Mouse (Mus musculus) spleen, postnatal 14 days (tissue): Measurements from ENCODE around the gene Zfp229.
"Not testable (repeated sequence)": the region's sequence is repeated elsewhere in the genome, so short reads cannot be mapped to it uniquely, and the experiment has no call there.

Experiments used
- DNase-seq, 2 experiments: peaks; one replicate each; pipeline ENCODE4 v3.0.0; 2021 to 2022; ENCODE audit warnings: low spot score in 2 of 2

Gene Zfp229

DNA sequence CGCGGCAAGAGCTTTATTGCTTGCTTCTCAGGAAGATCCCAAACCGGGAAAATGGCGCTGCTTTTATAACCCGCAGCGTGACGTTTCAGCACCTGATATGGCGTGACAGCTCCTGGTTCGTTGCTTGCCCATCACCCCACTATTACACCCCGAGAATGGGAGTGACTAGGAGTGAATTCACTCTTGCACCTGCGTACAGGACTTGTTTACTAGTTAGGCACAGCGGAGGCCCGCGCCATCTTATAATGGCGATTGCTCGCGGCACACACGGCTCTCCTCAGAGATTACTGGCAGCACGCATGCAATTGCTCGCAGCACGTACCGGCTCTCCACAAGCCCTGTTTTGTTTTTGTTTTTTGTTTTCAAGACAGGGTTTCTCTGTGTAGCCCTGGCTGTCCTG, at the start of gene Zfp229:
Gene Zfp229 (plus strand): TSS at position 301 of the 400 bp plus-strand sequence.
- DNase-seq = not testable (repeated sequence)

DNA sequence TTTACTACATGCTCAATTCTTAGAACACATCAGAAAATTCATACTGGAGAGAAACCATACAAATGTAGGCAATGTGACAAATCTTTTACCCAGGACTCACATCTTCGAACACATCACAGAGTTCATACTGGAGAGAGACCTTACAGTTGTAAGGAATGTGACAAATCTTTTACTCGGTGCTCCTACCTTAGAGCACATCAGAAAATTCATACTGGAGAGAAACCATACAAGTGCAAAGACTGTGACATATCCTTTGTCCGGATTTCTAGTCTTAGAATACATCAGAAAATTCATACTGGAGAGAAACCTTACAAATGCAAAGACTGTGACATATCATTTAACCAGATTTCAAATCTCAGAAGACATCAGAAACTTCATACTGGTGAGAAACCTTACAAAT, 39.0 kb upstream of the Zfp229 start, which contains the start of gene Gm10226:
Gene Gm10226 (plus strand): TSS at position 301 of the 400 bp plus-strand sequence.
- DNase-seq = no peak

DNA sequence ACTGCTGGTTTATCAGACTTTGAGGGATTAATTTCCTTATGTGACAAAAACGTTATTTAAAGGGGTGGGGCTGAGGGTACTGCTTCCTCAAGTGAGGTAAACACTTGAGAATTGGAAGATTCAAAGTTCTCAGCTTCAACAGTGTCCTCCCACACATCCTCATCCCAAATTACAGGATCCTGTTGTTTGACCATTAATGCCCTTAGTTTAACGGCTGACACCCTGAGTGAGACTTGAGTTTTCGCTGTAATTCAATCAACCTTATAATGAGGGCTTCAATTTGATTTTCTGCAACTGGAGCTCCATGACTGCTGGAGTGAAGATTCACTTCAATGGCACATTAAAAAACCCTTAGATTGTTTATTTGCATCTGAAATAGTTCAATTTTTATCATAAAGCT, 37.3 kb upstream of the Zfp229 start:
- no peak for DNase-seq

DNA sequence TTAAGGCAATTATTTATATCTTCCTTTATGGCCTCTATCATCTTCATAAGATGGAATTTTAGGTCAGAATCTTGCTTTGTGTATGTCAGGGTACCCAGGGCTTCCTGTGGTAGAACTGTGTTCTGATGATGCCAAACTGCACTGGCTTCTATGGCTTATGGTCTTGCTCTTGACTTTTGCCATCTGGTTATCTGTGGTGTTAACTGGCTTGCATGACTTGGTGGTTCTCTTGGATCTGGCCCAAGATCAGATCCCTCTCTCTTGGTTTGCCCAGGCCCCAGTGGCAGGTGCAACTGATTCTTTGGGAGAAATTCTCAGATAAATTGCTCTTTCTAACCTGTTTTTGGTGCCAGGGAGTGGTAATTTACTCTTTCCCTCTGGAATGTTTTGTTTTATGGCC, 34.5 kb upstream of the Zfp229 start:
- no peak for DNase-seq

DNA sequence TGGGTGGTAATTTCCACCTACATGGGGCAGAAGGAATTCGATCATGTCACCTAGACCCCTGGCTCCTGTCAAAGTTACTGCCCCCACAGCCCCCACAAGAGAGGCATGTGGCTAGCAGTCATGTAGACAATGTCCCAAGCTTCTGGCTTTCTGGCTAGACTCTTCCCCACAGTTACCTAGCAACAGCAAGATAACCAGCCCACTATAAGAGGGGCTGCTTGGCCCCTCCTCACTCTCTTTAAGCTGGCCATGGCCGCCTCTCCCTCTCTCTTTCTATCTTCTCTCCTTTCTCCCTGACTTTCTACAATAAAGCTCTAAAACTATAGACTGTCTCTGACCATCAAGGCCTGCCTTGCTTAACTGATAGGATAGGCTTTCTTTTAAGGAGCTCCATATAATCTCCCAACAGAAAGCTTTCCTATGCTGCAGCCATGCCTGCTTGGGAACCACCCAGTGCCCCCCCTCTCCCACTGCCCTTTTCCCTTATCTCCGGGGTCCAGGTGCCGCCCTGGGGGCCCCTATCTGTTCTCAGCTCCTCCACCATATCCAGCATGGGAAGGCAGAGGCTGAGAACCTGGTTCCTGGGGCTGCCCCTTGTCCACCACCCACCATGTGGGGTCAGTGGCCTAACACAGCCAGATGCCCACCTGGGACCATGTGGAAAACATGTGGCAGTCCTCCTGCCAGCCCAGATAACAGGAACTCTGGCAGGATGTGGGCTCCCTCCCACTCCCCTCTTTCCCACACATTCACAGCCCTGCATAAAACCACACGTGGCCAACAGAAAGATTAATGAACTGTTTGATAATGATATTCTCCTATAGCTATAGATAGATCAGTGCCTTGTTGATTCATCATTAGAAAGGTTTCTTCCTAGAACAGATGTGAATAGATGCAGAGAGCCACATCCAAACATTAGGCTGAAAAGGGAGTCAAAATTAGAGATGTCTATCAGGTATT, 28.0 kb upstream of the Zfp229 start:
- peak; percentile 7 for DNase-seq

DNA sequence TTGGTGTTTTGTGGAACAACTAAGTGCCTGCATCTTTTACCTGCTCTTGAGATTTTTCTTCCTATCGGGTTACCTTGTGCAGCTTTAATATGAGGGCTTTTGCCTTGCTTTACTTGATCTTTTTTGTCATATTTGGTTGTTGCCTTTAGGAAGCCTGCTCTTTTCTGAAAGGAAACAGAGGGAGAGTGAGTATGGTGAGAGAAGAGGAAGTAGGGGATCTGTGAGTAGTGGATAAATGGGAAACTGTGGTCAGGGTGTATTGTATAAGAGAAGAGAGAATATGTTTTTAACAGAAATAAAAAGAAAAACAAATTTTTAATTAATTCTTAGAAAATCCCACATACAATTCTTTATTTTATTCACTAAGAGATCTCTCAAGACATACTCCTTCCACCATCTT, 27.2 kb upstream of the Zfp229 start:
- no peak for DNase-seq

DNA sequence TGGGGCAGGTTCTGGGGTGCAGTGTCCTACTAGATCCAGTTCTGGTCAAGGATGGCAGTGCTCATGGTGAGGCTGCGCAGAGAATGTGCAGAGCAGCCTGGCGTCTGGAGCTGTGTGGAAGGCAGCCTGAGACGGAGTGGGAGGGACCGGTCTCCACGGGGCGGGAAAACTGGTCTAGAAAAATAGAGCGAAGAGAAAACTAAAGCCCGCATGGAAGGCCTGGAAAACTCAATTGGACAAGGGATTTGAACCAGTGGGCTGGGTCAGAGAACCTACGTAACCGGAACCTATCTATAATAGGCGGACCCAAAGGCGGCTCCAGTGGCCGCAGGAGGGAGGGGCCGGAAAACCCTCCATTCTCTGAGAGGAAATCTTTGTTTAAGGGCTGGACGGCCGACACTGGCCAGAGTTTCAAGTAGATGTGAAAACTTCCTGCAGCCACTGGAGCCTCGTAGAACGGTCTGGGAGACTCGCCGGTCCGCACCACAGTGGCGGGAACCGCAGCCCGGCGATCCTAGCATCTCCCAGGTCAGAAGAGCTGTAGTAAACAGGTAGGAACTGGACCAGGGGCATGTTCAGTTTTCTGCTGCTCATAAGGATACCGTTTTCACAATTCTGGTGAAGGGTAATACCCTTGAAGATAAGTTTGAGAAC, 23.1 kb upstream of the Zfp229 start, which contains the start of gene Zfp760:
Gene Zfp760 (plus strand): TSS at position 399 of the 654 bp plus-strand sequence.
- DNase-seq = peak; percentile 37 to 43

DNA sequence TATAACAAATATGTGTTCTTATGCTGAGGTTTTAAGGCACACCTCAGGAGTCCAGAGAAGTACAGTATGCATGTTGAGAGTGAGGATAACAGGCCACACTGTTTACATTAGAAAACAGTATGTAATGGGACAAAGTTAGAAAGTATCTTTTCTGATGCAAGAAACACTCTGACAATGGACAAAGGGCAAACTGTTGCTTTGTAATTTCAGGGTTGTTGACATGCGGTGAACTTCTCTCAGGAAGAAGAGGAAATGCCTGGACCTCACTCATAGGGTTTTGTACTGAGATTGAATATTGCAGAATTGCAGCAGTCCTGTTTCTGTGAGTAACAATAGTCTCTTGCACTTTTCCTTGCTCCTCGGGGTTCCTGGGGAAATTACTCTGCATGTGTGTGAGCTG, 22.2 kb upstream of the Zfp229 start:
- DNase-seq = no peak

DNA sequence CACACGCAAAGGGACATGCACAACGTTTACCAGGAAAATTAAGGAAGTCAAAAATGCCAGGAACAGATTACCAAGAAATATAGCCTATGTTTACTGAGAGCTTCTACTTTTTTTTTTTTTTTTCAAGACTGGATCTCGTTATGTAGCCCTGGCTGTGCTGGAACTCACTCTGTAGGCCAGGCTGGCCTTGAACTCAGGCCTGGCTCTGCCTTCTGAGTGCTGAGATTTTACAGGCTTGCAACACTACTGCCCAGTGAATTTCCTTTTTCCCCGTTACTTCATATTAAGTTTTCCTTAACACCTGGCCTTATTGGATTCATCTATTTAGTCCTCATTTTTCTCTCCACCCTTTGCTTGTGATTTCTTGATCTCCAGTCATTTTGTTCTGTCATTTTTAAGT, 2.5 kb downstream of the Zfp229 start:
- no peak for DNase-seq

DNA sequence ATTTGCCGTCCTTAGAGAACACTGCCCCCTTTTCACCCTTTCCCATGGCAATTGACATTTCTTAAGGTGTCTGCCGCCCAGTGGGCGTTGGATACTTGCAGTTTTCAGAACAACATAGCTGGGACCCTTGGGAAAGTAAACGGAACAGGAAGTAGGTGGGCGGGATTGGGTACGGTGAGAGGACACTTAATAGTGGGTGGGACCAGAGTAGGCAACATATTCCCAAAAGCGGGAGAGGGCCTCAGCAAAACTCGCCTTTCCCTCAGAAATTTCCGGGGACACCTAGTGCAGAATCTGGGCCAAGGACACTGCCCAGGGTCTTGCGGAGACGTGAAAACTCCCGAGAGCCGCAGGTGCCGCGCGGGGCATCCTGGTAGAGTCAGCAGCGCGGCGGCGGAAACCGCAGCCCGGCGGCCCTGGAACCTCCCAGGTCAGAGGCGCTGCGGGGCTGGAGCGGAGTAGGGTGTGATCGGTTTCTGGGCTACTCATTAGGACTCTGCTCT, 3.0 kb downstream of the Zfp229 start:
- DNase-seq = peak; percentile 38 to 41

DNA sequence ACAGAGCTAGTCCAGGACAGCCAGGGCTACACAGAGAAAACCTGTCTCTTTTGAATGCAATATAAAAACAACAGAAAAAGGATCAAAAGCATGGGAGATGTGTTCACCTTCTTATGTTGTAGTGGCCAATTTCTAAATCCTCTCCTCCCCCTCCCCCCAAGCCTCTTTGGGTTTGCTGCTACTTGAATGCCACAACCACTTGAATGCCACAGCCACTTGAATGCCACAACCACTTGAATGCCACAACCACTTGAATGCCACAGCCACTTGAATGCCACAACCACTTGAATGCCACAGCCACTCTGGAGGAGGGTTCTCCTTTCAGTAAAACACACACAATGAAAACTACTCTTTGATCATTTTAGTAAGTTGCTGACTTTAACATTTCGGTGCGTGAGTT, 22.2 kb downstream of the Zfp229 start:
- no peak for DNase-seq

DNA sequence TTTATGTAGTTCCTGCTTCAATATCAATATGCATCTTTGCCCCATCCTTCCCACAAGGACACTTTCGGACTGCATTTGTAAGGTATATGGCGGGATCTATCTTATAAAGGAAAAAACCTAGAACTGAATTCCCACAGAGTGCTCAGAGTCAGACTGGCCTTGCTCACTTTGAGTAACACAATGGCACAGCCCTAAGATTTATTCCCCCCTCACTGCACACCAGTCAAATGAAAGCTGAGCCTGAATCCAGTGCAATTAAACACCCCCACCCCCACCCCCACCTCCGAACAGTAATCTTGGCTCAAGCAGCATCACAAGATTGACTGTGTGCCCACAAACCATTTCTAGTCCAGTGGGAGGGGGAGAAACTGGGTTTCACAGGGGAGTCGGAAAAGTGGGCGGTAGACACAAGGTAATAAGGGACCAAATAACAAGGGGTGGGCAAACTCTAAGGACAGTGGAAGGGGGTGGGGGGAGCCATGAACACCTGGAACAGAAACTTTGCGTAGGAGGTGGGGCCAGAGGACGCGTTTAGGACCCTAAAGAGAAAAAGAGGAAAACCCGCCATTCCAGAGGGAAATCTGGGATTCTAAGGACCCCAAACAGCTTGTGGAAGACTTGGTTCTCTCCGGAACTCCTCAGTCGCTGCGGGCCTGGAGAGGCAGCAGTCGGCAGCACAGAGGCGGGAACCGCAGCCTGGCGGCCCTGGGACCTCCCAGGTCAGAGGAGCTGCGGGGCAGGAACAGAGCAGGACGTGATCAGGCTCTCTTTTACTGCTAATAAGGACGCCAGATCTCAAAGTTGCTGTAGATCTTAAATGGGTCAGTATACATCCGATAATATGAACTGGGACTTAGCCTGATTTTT, 23.0 kb downstream of the Zfp229 start:
- DNase-seq = no peak

DNA sequence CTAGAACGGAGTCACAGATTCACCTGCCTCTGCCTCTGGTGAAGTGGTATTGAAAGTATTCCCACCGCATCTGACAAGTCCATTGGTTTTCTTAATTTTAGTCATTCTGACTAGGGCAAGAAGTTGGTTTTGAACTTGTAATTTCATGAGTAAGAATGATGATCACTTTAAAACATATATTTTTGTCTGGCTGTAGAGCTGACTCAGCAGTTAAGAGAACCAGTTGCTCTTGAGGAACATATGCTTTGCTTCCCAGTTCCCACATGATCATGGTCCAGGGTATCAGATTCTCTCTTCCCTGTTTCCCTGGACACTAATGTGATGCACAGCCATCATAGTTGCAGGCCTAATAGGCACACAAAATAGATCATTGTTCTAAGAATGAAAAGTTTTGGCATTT, 39.7 kb downstream of the Zfp229 start:
- DNase-seq = no peak

DNA sequence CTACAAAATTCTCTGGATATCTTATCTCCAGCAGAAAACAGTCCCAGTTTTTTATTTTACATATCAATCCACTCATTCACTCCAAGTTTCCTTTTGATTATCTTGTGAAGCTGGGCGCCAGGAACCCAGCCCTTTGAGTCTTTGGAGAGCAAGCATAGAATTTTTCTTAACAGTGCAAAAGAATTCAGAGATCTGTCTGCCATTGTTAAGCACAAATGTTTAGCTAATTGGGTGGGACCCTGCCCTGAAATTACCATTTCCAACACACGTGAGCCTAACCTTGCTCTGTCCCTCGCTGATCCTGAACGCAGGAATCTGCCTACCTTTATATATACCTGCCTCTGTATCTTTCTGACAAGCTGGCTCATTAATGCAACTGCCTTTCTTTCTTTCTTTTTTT, 61.7 kb downstream of the Zfp229 start:
- no peak for DNase-seq

DNA sequence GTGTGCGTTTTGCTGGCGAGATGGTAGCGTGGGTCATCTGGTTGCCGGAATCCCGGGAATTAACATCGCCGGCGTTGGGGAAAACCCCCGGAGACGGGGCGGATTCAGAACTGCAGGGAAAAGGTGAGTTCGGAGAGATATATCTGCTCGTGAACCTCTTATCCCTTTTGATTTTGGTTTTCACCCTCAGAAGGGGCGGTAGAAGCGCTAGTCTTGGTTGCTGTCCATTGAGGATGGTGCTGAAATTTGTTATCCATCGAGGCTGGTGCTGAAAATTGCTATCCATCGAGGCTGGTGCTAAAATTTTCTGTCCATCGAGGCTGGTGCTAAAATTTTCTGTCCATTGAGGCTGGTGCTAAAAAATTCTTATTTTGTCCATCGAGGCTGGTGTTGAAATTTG, 70.8 kb downstream of the Zfp229 start:
- DNase-seq = not testable (repeated sequence)
